Mouse (Mus musculus) hindbrain, embryonic 10.5 days (tissue): ENCODE measurements around the gene Psd. TPM values are rescaled to one million over a fixed set of nuclear protein-coding genes. Genes with fewer than 3 reads are reported as not detected.

Experiments used
- DNase-seq: peaks from one replicate; pipeline ENCODE4 v3.0.0-alpha.2; 2017; ENCODE audit warnings: low spot score
- H3K27ac ChIP-seq: fragments of 300-500 bp; sonication (generic); 2 replicates; pipeline ENCODE4 v1.5.1; 2016; ENCODE audit warnings: mild to moderate bottlenecking, moderate library complexity
- H3K27me3 ChIP-seq: fragments of 300-500 bp; sonication (generic); 2 replicates; pipeline ENCODE4 v1.6.1; 2016; ENCODE audit warnings: mild to moderate bottlenecking; ENCODE audit not compliant: poor library complexity, insufficient read depth, severe bottlenecking
- H3K36me3 ChIP-seq: fragments of 300-500 bp; sonication (generic); 2 replicates; pipeline ENCODE4 v1.6.1; 2016; ENCODE audit warnings: mild to moderate bottlenecking, moderate library complexity
- H3K4me1 ChIP-seq: fragments of 300-500 bp; sonication (generic); replicated peaks from 2 replicates; pipeline ENCODE4 v1.6.1; 2016; ENCODE audit warnings: mild to moderate bottlenecking
- H3K4me3 ChIP-seq: fragments of 300-500 bp; sonication (generic); 2 replicates; pipeline ENCODE4 v1.5.1; 2016; ENCODE audit warnings: mild to moderate bottlenecking, moderate library complexity
- H3K9me3 ChIP-seq: fragments of 300-500 bp; sonication (generic); 2 replicates; pipeline ENCODE4 v1.6.1; 2016; ENCODE audit warnings: mild to moderate bottlenecking, moderate library complexity
- WGBS: fragments of 180-500 bp; shearing (Covaris S2); methylation state at CpG from one replicate; pipeline ENCODE4 v1.1.7; 2016; 5-methylcytosine and 5-hydroxymethylcytosine counted together
- polyA plus RNA-seq: library from polyadenylated mRNA; unstranded; fragments of >200 nt; fragmentation: Nextera tagmentation; extraction: Ambion mirVana; gene quantifications from 2 replicates; pipeline ENCODE4 v1.2.1, GENCODE M21; 2016

Gene Psd
- polyA plus RNA-seq, 1 experiment from 2014 or later: 9.7 TPM

GRCm38 (mm10) chr19:46350168-46350932 lies 23.4 kb upstream of the Psd start, which contains the start of gene 2310034G01Rik:
Gene 2310034G01Rik, minus strand, starts transcription at chr19:46350302.
- WGBS: 64% methylated on average over 10 of the region's 10 CpGs
- Histone ChIP-seq H3K27me3 (peaks cover 62% of the 10 kb centered on the region), H3K4me1 (peaks cover 22% of the 10 kb centered on the region), H3K4me3 (peak within 1 kb of the TSS; percentile 73), H3K36me3 (no peaks in the 10 kb centered on the region), H3K9me3 (no peaks in the 10 kb centered on the region), H3K27ac (peak within 1 kb of the TSS; percentile 89)
- DNase-seq: no peak

GRCm38 (mm10) chr19:46349550-46349949 lies 22.6 kb upstream of the Psd start:
- Histone ChIP-seq H3K27ac (peak overlapping the region; percentile 89; the same call in 1 of the 2 replicates), H3K27me3 (peaks cover 70% of the 10 kb centered on the region), H3K4me3 (peak overlapping the region; percentile 73), H3K9me3 (no peaks in the 10 kb centered on the region), H3K4me1 (peaks cover 22% of the 10 kb centered on the region), H3K36me3 (no peaks in the 10 kb centered on the region)
- 24% methylated on average over 6 of the region's 6 CpGs for WGBS
- no peak for DNase-seq

GRCm38 (mm10) chr19:46348761-46349458 lies 22.0 kb upstream of the Psd start:
- Histone ChIP-seq H3K27me3 (peaks cover 76% of the 10 kb centered on the region), H3K27ac (peak overlapping the region; percentile 89), H3K4me3 (peak overlapping the region; percentile 73), H3K4me1 (peaks cover 22% of the 10 kb centered on the region), H3K9me3 (no peaks in the 10 kb centered on the region), H3K36me3 (no peaks in the 10 kb centered on the region)
- DNase-seq: peak; percentile 79
- WGBS: under 1% methylated on average over 78 of the region's 78 CpGs

- peak overlapping the region; percentile 73 for H3K4me3 ChIP-seq
- WGBS: 35% methylated on average over 14 of the region's 14 CpGs
These were observed 21.1 kb upstream of the Psd start for GRCm38 (mm10) chr19:46347936-46348668.

GRCm38 (mm10) chr19:46347146-46347545 lies 20.2 kb upstream of the Psd start:
- Histone ChIP-seq H3K27me3 (peaks cover 74% of the 10 kb centered on the region), H3K36me3 (no peaks in the 10 kb centered on the region), H3K27ac (no peak overlapping the region), H3K4me3 (no peak overlapping the region), H3K9me3 (no peaks in the 10 kb centered on the region), H3K4me1 (peaks cover 22% of the 10 kb centered on the region)
- 96% methylated on average over 1 of the region's 1 CpGs for WGBS
- no peak for DNase-seq

More at GRCm38 (mm10) chr19:46347936-46348668, 21.1 kb upstream of the Psd start:
- Histone ChIP-seq H3K36me3 (no peaks in the 10 kb centered on the region), H3K27me3 (peaks cover 80% of the 10 kb centered on the region), H3K27ac (peak overlapping the region; percentile 89), H3K9me3 (no peaks in the 10 kb centered on the region), H3K4me1 (peaks cover 22% of the 10 kb centered on the region)
- no peak for DNase-seq

GRCm38 (mm10) chr19:46344710-46345419 lies 17.9 kb upstream of the Psd start:
- Histone ChIP-seq H3K36me3 (no peaks in the 10 kb centered on the region), H3K4me3 (no peak overlapping the region), H3K27me3 (peaks cover 63% of the 10 kb centered on the region), H3K9me3 (no peaks in the 10 kb centered on the region), H3K4me1 (peaks cover 25% of the 10 kb centered on the region), H3K27ac (no peak overlapping the region)
- WGBS: 26% methylated on average over 7 of the region's 7 CpGs
- DNase-seq: no peak

- Histone ChIP-seq H3K4me3 (0 out of 2 replicates have a peak overlapping the region, but pooled peaks have one; percentile 75), H3K36me3 (peaks cover 8% of the 10 kb centered on the region; the same call in 1 of the 2 replicates), H3K27me3 (peaks cover 23% of the 10 kb centered on the region), H3K27ac (peak overlapping the region; percentile 95), H3K9me3 (no peaks in the 10 kb centered on the region), H3K4me1 (peaks cover 38% of the 10 kb centered on the region)
- WGBS: 81% methylated on average over 7 of the region's 7 CpGs
- no peak for DNase-seq
These were observed 12.5 kb upstream of the Psd start for GRCm38 (mm10) chr19:46339287-46339971.

GRCm38 (mm10) chr19:46338942-46339286 lies 12.0 kb upstream of the Psd start:
- peak overlapping the region; percentile 95 for H3K27ac ChIP-seq

GRCm38 (mm10) chr19:46338331-46338936 lies 11.5 kb upstream of the Psd start, which contains the start of gene Cuedc2:
Gene Cuedc2, minus strand, starts transcription at chr19:46338702.
- peak; percentile 96 for DNase-seq
- peak within 1 kb of the TSS; percentile 95 for H3K27ac ChIP-seq
- H3K9me3 ChIP-seq: no peaks in the 10 kb centered on the region
- H3K4me3 ChIP-seq: peak within 1 kb of the TSS; percentile 75
- H3K4me1 ChIP-seq: peaks cover 42% of the 10 kb centered on the region
- H3K36me3 ChIP-seq: peaks cover 8% of the 10 kb centered on the region; the same call in 1 of the 2 replicates
- H3K27me3 ChIP-seq: peaks cover 13% of the 10 kb centered on the region; the same call in 1 of the 2 replicates
- under 1% methylated on average over 31 of the region's 31 CpGs for WGBS

More at GRCm38 (mm10) chr19:46338942-46339286, 12.0 kb upstream of the Psd start:
- Histone ChIP-seq H3K4me3 (peak overlapping the region; percentile 75), H3K9me3 (no peaks in the 10 kb centered on the region), H3K36me3 (peaks cover 8% of the 10 kb centered on the region; the same call in 1 of the 2 replicates), H3K27me3 (peaks cover 18% of the 10 kb centered on the region; the same call in 1 of the 2 replicates), H3K4me1 (peaks cover 39% of the 10 kb centered on the region)
- no peak for DNase-seq
- 52% methylated on average over 6 of the region's 6 CpGs for WGBS

GRCm38 (mm10) chr19:46337719-46338330 lies 10.9 kb upstream of the Psd start:
- DNase-seq: no peak
- Histone ChIP-seq H3K27ac (peak overlapping the region; percentile 95), H3K4me3 (peak overlapping the region; percentile 75), H3K27me3 (peaks cover 13% of the 10 kb centered on the region; the same call in 1 of the 2 replicates), H3K36me3 (peaks cover 8% of the 10 kb centered on the region; the same call in 1 of the 2 replicates), H3K9me3 (no peaks in the 10 kb centered on the region), H3K4me1 (peaks cover 48% of the 10 kb centered on the region)
- WGBS: 35% methylated on average over 15 of the region's 15 CpGs

GRCm38 (mm10) chr19:46333906-46334305 lies 7.0 kb upstream of the Psd start:
- 88% methylated on average over 3 of the region's 3 CpGs for WGBS
- Histone ChIP-seq H3K36me3 (peaks cover 33% of the 10 kb centered on the region), H3K27ac (no peak overlapping the region), H3K4me1 (peaks cover 72% of the 10 kb centered on the region), H3K27me3 (peaks cover 16% of the 10 kb centered on the region), H3K4me3 (no peak overlapping the region), H3K9me3 (no peaks in the 10 kb centered on the region)
- DNase-seq: no peak
